Mouse (Mus musculus) heart, embryonic 12.5 days (tissue): ENCODE data around the gene Vmn2r67. TPM values are rescaled to one million over a fixed set of nuclear protein-coding genes. Genes with fewer than 3 reads are reported as not detected.
"Not testable (repeated sequence)": the region's sequence is repeated elsewhere in the genome, so short reads cannot be mapped to it uniquely, and the experiment has no call there.

Experiments
- ATAC-seq: fragments of 200-750 bp; cut with Nextera tagmentation; 2 replicates; pipeline ENCODE4 v1.8.0; 2017; ENCODE audit warnings: moderate TSS enrichment, moderate library complexity; ENCODE audit not compliant: insufficient number of reproducible peaks, low FRiP score
- H3K27ac ChIP-seq: fragments of 300-500 bp; sonication (generic); 2 replicates; pipeline ENCODE4 v1.5.1; 2016; ENCODE audit warnings: mild to moderate bottlenecking, moderate library complexity; ENCODE audit not compliant: poor library complexity, severe bottlenecking
- H3K27me3 ChIP-seq: fragments of 300-500 bp; sonication (generic); replicated peaks from 2 replicates; pipeline ENCODE4 v1.6.1; 2016; ENCODE audit warnings: mild to moderate bottlenecking, moderate library complexity
- H3K36me3 ChIP-seq: fragments of 300-500 bp; sonication (generic); 2 replicates; pipeline ENCODE4 v1.6.1; 2016; ENCODE audit warnings: mild to moderate bottlenecking, moderate library complexity
- H3K4me1 ChIP-seq: fragments of 300-500 bp; sonication (generic); replicated peaks from 2 replicates; pipeline ENCODE4 v1.6.1; 2016; ENCODE audit warnings: mild to moderate bottlenecking
- H3K4me2 ChIP-seq: fragments of 300-500 bp; sonication (generic); 2 replicates; pipeline ENCODE4 v1.6.1; 2016; ENCODE audit warnings: mild to moderate bottlenecking, moderate library complexity
- H3K4me3 ChIP-seq: fragments of 300-500 bp; sonication (generic); 2 replicates; pipeline ENCODE4 v1.5.1; 2016; ENCODE audit warnings: mild to moderate bottlenecking
- H3K9ac ChIP-seq: fragments of 300-500 bp; sonication (generic); 2 replicates; pipeline ENCODE4 v1.6.1; 2016; ENCODE audit warnings: mild to moderate bottlenecking, moderate library complexity
- H3K9me3 ChIP-seq: fragments of 300-500 bp; sonication (generic); replicated peaks from 2 replicates; pipeline ENCODE4 v1.6.1; 2016; ENCODE audit warnings: mild to moderate bottlenecking, moderate library complexity
- WGBS: fragments of 180-500 bp; shearing (Covaris S2); methylation state at CpG from one replicate; pipeline ENCODE4 v1.1.7; 2016; 5-methylcytosine and 5-hydroxymethylcytosine counted together
- polyA plus RNA-seq: library from polyadenylated mRNA; unstranded; fragments of >200 nt; fragmentation: Nextera tagmentation; extraction: Ambion mirVana; gene quantifications from 2 replicates; pipeline ENCODE4 v1.2.1, GENCODE M21; 2016

Gene Vmn2r67
- polyA plus RNA-seq, result not detected in 2 replicates

- H3K9me3 ChIP-seq, result no peaks in the 10 kb centered on the region
- H3K27ac ChIP-seq, result no peak within 1 kb of the TSS
- no peaks in the 10 kb centered on the region for H3K27me3 ChIP-seq
- 72% methylated on average over 3 of the region's 3 CpGs for WGBS
- H3K4me3 ChIP-seq, result no peak within 1 kb of the TSS
- no peak within 1 kb of the TSS for H3K4me2 ChIP-seq
- H3K4me1 ChIP-seq, result no peaks in the 10 kb centered on the region
- ATAC-seq, result no peak
- no peaks in the 10 kb centered on the region for H3K36me3 ChIP-seq
- H3K9ac ChIP-seq, result no peak within 1 kb of the TSS
Observed at GRCm38 (mm10) chr7:85155898-85156297, at the start of gene Vmn2r67. Gene Vmn2r67, minus strand, starts transcription at chr7:85155998.

DNA sequence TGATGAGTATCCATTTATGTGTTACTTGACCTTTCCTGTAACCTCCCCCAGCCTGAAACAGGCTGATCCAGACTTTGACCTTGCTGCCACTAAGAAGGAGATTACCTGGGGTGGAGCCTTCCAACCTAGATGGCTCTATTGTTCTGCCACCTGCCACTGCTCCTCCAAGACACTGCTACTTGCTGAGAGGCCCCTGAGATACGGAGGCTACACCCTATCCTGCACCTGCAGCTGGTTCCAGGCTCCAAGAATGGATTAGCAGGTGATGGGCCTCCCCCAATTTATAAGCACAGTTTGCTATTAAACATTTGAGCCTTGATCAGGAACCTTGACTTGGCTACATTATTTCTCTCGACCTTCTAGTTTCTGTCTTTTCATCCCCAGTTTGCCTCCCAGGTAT is 51.3 kb downstream of the Vmn2r67 start:
- WGBS, result 41% methylated on average over 2 of the region's 2 CpGs

More for the DNA sequence above, 51.3 kb downstream of the Vmn2r67 start:
- not testable (repeated sequence) for H3K27me3 ChIP-seq, H3K4me2 ChIP-seq, H3K9ac ChIP-seq, H3K27ac ChIP-seq, ATAC-seq, H3K36me3 ChIP-seq, H3K4me1 ChIP-seq, H3K4me3 ChIP-seq
- H3K9me3 ChIP-seq, result peaks cover 21% of the 10 kb centered on the region

Other genes with a start within 250 kb of the Vmn2r67 start
- not detected in 2 replicates for gene Vmn2r65, start 191.9 kb downstream of the Vmn2r67 start, polyA plus RNA-seq
- not detected in 2 replicates for gene Vmn2r66, start 143.7 kb downstream of the Vmn2r67 start, polyA plus RNA-seq
- gene Vmn2r68, start 81.8 kb upstream of the Vmn2r67 start, polyA plus RNA-seq, result not detected in 2 replicates